Mouse (Mus musculus) embryo, embryonic 10.5 days (tissue): ENCODE measurements around the gene Iqub.
A peak's percentile ranks its signal among the peaks of the same experiment; 100 is the strongest.

ENCODE experiments used
- DNase-seq: peaks from one replicate; pipeline ENCODE4 v3.0.0-alpha.2; 2015; ENCODE audit warnings: low spot score

Gene Iqub

DNA sequence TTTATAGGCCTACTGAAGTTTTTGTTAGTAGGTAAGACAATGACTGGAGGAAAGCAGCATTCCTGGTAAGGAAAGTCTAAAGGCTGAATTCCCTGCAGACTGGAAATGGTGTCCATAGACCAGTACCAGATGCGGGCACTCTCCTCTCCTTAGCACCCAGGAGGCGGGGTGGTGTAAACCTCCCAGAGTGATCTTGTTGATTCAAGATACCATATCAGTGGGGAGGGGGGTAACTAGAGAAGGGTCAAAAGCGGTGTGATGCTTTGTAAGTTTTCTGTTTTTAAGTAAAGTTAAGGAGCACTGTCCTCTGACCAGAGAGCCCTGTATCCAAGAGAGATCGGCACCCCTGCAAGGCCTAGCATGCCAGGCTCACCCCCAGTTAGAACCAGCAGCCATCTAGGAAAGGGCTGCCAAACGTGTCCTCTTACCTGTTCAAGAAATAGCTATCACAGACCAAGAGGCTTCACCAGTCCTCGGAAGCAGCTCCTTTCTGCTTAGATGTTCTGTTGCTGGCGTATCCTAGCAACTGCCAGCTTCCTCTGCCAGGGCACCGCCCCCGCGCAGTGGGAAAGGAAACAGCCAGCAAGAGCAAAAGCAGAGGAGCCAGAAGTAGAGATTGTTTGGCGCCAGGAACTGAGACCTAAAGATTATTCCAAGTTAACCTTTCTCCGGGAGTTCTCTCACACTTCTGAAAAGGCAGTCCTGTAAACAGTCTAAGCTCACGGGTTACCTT lies at the start of gene Iqub:
TSS of gene Iqub (minus strand) at position 516 of the 733 bp plus-strand sequence.
- DNase-seq, result peak; percentile 77

DNA sequence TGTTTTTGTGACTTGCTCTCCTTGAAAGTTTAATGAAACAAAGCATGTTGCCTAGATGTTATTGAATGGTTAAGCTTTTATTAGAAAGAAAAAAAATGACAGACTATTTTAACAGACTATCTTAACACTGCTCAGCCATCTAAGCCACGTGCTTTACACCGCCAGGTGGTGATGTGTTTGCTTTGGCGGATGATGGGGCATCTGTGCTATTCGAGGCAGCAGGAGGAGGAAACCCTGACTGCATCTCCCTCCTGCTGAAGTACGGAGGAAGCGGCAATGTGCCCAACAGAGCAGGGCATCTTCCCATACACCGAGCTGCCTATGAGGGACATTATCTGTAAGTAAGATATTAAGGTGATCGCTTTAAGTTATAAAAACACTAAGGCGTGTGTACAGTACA lies 49.2 kb upstream of the Iqub start:
- DNase-seq, result no peak

DNA sequence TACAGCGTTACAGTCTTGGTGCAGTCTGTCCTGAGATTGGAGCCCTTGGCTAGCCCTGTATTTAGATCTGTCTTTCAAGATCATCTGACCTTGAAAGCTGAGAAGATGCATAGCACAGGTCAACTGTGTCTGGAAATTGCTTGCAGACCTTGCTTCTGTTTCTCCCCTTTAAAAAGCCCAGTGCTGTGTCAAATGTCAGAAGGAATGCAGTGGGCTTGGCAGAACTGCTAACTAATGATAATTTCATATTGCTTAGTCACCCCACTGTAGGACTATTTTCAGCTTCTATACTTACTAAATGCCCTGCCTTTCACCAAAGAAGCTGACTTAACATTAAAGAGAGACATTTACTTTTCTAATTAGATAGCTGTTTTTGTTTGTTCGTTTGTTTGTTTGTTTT lies 40.6 kb upstream of the Iqub start:
- DNase-seq, result peak; percentile 37

DNA sequence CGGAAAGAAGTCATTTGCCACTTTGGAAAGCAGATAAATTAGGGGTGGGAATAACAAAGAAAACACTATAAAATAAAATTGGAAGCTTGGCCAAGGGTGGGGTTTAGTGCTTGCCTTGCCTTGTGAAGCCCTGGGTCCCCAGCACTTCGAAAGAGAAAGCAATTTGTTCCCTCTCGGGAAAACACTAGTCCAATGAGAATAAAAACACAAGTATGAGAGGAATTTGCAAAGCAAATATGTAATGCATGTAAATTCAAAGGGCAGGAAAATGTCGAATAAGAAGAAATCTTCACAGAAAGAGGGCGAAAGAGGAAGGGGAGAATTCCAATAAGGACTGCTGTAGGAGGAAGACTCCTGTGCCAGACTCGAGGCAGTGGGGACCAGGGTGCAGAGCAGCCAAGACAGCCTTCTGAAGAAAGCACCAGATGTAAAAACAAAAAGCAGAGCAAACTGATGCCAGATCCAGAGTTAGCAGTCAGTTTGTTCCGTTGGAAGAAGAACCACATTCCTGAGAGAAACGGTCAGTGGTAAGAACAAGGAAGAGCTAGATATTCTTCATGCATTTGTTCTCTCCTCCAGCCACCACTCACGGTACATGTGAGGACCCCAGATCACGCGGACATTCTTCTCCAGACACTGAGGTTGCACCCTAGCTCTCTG lies 39.7 kb upstream of the Iqub start:
- DNase-seq, result no peak

GRCm38 (mm10) chr6:24552046-24552445 lies 37.2 kb upstream of the Iqub start:
- no peak for DNase-seq

- no peak for DNase-seq
Observed at GRCm38 (mm10) chr6:24549801-24550200, 34.9 kb upstream of the Iqub start.

- no peak for DNase-seq
Observed at GRCm38 (mm10) chr6:24546716-24547420, 32.0 kb upstream of the Iqub start.

GRCm38 (mm10) chr6:24543119-24543591 lies 28.3 kb upstream of the Iqub start:
- no peak for DNase-seq

DNA sequence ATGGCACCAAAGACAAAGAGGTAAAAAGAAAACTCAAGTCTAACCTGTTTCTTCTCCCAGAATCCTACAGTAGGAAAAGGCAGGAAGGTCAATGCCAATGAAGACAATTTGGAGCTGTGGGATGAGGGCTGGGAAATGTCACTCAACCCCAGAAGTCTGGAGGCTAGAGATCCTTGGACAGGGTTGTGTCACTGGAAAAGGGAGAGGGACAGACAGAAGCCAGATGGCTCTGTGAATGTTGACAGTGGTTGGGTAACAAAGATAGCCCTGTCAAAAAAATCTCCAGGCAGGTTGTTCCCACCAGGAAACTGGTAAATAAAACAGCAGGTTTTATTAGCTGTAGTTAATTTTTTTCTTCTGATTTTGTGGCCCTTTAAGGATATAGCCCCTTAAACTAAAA lies 27.5 kb upstream of the Iqub start:
- DNase-seq, result no peak

DNA sequence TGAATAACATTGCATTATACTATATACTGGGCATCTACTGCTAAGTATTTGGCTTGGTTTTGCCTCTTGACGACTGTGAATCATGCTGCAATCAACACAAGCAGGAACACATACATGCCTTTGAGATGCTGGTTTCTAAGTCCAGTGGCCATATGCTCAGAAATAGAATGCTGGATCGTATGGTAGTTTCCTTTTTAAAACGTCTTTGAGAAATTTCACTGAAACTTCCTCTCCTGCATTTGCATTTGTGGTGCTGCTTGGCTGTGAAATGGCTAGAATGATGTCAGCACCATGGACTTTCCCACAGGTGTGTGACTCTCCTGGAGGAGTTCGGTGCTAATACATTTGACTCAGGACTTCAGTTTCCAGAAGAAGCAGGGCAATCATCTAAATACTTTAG lies 25.2 kb upstream of the Iqub start:
- DNase-seq, result no peak

DNA sequence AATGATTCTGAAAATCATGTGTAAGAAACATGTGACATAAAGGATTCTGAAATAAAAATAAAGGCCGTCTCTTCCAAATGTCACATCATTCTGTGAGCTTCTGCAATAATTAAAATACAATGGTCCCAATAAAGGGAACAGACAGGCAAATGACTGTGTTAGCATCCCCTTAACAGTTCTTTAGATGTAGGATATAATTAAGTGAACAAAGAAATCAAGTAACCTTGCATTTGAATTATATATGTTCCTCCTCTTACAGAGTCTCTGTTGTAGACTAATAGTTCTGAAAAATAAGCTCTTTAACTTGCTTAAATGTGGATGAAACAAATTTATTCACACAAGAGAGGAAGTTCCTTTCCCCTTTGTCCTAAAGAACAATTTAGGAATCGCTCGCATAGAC lies 23.6 kb upstream of the Iqub start:
- no peak for DNase-seq

- no peak for DNase-seq
Observed at GRCm38 (mm10) chr6:24532804-24533203, 17.9 kb upstream of the Iqub start.

DNA sequence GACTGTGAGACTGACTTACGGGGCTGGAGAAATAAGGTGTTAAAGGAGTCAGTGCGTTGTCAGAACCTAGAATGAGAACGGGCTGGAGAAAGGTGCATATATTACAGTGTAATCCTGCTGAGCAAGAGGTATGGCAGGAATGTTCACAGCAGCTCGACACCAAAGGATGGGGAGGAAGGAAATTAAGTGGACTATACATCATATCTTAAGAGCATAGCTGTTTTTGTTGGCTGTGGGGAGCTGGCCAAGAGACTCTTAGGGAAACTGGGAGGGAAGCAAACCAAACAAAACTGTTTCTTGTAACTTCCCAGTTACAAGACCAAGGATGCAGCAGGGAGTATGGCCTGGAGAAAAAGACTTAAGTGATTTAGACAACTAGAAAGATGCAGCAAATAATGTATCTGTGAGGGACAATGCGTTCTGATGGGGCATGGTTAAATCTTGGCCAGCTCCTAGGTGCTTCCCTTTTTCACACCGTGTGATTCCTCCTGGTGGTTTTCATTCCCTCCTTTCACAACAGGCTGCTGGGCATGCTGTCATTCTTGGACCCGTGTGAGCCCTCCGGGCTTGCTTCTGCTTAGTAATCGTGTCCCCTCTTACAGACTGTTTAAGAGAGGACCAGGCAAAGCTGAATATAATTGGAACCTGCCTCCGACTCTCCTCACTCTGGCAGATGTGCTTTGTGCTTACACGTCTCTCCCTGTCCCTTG lies 16.0 kb upstream of the Iqub start:
- DNase-seq, result no peak

- peak; percentile 80 for DNase-seq
Observed at GRCm38 (mm10) chr6:24530166-24530565, 15.3 kb upstream of the Iqub start.

DNA sequence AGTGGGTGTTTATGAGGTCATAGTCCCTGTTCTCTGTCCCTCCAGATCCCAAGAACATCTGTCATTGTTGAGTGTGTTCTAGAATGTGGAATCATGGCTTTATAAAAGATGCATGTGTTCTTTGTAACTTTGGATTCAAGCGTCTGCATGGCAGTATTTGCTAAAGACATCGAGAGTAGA lies 13.1 kb upstream of the Iqub start, which contains the start of gene Asb15:
TSS of gene Asb15 (plus strand) at position 81 of the 180 bp plus-strand sequence.
- no peak for DNase-seq

- DNase-seq, result peak; percentile 98
Observed at GRCm38 (mm10) chr6:24527155-24528063, 12.5 kb upstream of the Iqub start, which contains the start of gene Ndufa5. TSS of gene Ndufa5 (minus strand) at chr6:24528013.

GRCm38 (mm10) chr6:24525705-24526104 lies 10.8 kb upstream of the Iqub start:
- no peak for DNase-seq

DNA sequence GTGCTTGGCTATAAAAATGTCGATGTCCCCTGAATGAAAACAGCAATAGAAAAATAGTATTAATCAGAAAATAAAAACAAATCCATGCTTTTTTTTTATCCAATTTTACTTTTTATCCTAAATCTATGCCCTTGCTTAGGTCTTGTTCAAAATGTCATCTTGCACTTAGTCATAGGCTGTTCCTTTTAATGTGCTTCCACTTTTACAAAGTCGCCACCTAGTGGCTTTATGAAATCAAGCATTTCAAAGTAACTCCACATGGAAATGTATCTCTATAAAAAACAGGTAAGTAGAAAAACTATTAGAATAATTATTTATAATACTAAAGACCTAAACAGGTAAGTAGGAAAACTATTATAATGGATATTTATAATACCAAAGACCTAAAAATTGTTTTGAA lies 1.3 kb upstream of the Iqub start:
- peak; percentile 57 for DNase-seq

DNA sequence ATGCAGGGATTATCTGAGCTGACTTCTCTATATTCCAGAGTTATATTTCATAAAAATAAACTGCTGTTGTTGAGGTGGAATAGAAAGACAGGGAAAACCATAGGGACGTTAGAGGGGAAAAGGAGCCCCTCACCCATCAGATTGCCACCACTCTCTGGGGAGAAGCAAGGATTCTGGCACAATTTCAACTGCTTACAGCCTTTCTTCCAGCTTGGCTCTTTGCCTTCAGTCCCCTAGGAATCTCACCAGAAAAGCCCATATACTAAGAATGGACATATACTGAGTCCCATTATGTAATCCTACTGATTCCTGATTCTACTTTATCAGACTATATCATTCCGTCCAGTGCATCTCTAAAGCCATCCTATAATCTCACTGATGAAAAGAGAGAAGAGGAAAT lies 10.7 kb downstream of the Iqub start:
- no peak for DNase-seq

DNA sequence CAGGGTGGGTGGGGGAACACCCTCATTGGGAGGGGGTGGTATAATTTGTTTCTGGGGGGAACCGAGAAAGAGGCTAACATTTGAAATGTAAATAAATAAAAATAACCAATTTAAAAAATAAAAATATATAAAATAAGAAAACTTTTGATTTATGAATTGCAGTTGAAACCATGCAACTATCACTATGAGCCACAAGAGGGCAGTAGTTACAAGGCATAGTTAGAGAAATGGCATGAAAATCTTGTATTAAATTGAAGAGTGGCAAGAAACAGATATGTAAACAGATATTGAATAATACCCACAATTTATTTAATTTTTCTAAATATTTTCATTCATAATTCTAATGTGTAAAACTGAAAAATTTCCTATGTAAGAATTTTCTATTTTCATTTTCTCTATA lies 24.5 kb downstream of the Iqub start:
- DNase-seq, result peak; percentile 34

- DNase-seq, result no peak
Observed at GRCm38 (mm10) chr6:24486530-24486929, 28.3 kb downstream of the Iqub start.
